Mouse (Mus musculus): ENCODE data around the gene Timm17a.

Timm17a gene

GRCm38 (mm10) chr1:135280646-135281045, 32.9 kb downstream of the Timm17a start:
- peak; percentile 84 for DNase-seq (ENCODE audit: low read depth, low spot score)

- DNase-seq (ENCODE audit: low read depth, low spot score), result peak; percentile 90
Observed at GRCm38 (mm10) chr1:135271371-135271770, 42.2 kb downstream of the Timm17a start.

GRCm38 (mm10) chr1:135267663-135268446, 45.7 kb downstream of the Timm17a start:
- no peak for DNase-seq (ENCODE audit: low read depth, low spot score)

- no peak for DNase-seq (ENCODE audit: low read depth, low spot score)
Observed at GRCm38 (mm10) chr1:135265834-135266233, 47.7 kb downstream of the Timm17a start.

GRCm38 (mm10) chr1:135263316-135263715, 50.3 kb downstream of the Timm17a start:
- no peak for DNase-seq (ENCODE audit: low read depth, low spot score)

GRCm38 (mm10) chr1:135262329-135262728, 51.2 kb downstream of the Timm17a start:
- no peak for DNase-seq (ENCODE audit: low read depth, low spot score)

- no peak for DNase-seq (ENCODE audit: low read depth, low spot score)
Observed at GRCm38 (mm10) chr1:135260931-135261330, 52.6 kb downstream of the Timm17a start.

- DNase-seq (ENCODE audit: low read depth, low spot score), result peak; percentile 89
Observed at GRCm38 (mm10) chr1:135259128-135259436, 54.5 kb downstream of the Timm17a start.

GRCm38 (mm10) chr1:135258380-135259127, 55.0 kb downstream of the Timm17a start, which contains the start of gene Elf3:
Gene Elf3, minus strand, starts transcription at chr1:135258568.
- peak; percentile 83 for DNase-seq (ENCODE audit: low read depth, low spot score)

- DNase-seq (ENCODE audit: low read depth, low spot score), result no peak
Observed at GRCm38 (mm10) chr1:135256299-135256698, 57.3 kb downstream of the Timm17a start.

- no peak for DNase-seq (ENCODE audit: low read depth, low spot score)
Observed at GRCm38 (mm10) chr1:135252854-135253253, 60.7 kb downstream of the Timm17a start.

GRCm38 (mm10) chr1:135251405-135251804, 62.2 kb downstream of the Timm17a start:
- no peak for DNase-seq (ENCODE audit: low read depth, low spot score)

GRCm38 (mm10) chr1:135250706-135251105, 62.9 kb downstream of the Timm17a start:
- DNase-seq (ENCODE audit: low read depth, low spot score), result no peak

- DNase-seq (ENCODE audit: low read depth, low spot score), result peak; percentile 88
Observed at GRCm38 (mm10) chr1:135248434-135248850, 65.1 kb downstream of the Timm17a start.
